Mouse (Mus musculus): Measurements from ENCODE around the gene Kif14. TPM values are rescaled to one million over a fixed set of nuclear protein-coding genes. Genes with fewer than 3 reads are reported as not detected.
"Not testable (repeated sequence)": the region's sequence is repeated elsewhere in the genome, so short reads cannot be mapped to it uniquely, and the experiment has no call there.

The Kif14 gene
- polyA plus RNA-seq, 1 experiment: not detected

GRCm38 (mm10) chr1:136456741-136457140 lies 9.4 kb upstream of the Kif14 start:
- Histone ChIP-seq H3K4me1 (ENCODE audit: control insufficient read depth, insufficient read depth, insufficient read length, low read length) (no peaks in the 10 kb centered on the region), H3K4me3 (ENCODE audit: insufficient read depth, low read depth, low read length) (no peak overlapping the region), H3K27ac (replicated peaks; ENCODE audit: low read depth, low read length) (no peak overlapping the region)

DNA sequence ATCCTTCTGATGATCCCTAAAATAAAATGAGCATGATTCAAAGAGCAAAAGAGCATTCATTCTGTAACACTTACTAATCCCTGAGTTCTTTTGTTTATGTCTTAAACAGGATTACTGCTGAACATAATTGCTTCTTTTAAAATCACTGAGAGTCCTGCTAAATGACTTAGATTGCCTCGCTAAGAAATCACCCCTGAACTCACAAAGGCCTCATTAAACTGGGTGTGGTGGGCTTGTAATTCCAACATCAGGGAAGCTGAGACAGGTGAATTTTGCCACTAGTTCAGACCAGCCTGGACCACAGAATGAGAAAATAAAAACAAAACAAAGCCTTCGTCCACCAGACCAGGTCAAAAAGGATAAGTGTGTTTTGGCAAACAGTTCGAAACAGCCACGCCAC lies 8.7 kb upstream of the Kif14 start:
- Histone ChIP-seq H3K4me1 (ENCODE audit: control insufficient read depth, insufficient read depth, insufficient read length, low read length) (no peaks in the 10 kb centered on the region; the same call in 1 of the 2 replicates), H3K4me3 (ENCODE audit: insufficient read depth, low read depth, low read length) (no peak overlapping the region), H3K27ac (replicated peaks; ENCODE audit: low read depth, low read length) (no peak overlapping the region)

DNA sequence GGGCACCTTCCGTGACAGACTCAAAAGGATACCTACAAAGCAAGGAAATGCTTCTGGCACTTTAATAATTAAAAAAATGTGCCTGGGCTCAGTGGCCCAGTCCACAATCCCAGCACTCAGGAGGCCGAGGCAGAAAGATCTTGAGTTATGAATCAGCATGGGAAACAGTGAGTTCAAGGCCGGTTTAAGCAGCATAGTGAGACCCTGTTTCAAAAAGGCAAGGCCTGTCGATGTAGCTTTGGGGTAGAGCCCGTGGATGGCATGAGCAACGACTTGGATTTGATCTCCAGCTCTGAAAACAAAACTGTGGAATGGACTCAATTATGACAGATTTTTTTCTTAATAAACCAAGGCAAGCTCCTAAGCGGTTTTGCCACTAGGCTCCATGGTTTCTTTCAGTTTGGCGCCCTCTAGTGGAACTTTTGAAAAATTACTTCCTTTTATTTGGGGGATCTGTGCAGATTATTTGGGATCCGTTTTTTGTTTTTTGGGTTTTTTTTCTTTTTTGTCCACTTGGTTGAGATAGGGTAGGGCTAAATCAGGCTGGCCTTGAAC lies 7.4 kb upstream of the Kif14 start:
- no peaks in the 10 kb centered on the region; the same call in 1 of the 2 replicates for H3K4me1 ChIP-seq (ENCODE audit: control insufficient read depth, insufficient read depth, insufficient read length, low read length)
- H3K4me3 ChIP-seq (ENCODE audit: insufficient read depth, low read depth, low read length): no peak overlapping the region
- no peak overlapping the region for H3K27ac ChIP-seq (replicated peaks; ENCODE audit: low read depth, low read length)

DNA sequence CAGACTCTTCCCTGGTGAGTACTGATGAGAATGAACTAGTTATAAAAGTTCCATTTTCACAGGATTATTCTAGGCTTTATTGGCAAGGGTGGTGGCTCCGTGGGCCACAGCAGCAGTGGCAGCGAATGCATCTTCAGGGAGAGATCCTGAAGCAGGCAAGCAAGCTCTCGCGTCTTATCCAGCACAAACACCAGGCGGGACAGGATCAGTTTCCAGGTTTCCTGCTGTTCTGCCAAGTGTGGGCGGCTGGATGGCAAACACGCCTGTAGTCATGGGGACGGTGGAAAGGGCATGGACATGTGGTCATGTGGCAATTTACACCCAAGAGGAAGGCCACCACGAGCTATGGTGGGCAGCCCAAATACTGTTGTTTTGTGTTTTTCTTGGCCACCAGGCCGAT lies 3.7 kb upstream of the Kif14 start:
- H3K4me3 ChIP-seq (ENCODE audit: insufficient read depth, low read depth, low read length): no peak overlapping the region
- no peaks in the 10 kb centered on the region; the same call in 1 of the 2 replicates for H3K4me1 ChIP-seq (ENCODE audit: control insufficient read depth, insufficient read depth, insufficient read length, low read length)
- H3K27ac ChIP-seq (replicated peaks; ENCODE audit: low read depth, low read length): no peak overlapping the region

GRCm38 (mm10) chr1:136465168-136465567 lies 975 bp upstream of the Kif14 start:
- no peaks in the 10 kb centered on the region; the same call in 1 of the 2 replicates for H3K4me1 ChIP-seq (ENCODE audit: control insufficient read depth, insufficient read depth, insufficient read length, low read length)
- no peak overlapping the region for H3K4me3 ChIP-seq (ENCODE audit: insufficient read depth, low read depth, low read length)
- no peak overlapping the region for H3K27ac ChIP-seq (replicated peaks; ENCODE audit: low read depth, low read length)

- no peak overlapping the region for H3K27ac ChIP-seq (replicated peaks; ENCODE audit: low read depth, low read length)
- no peaks in the 10 kb centered on the region for H3K4me1 ChIP-seq (ENCODE audit: control insufficient read depth, insufficient read depth, insufficient read length, low read length)
- H3K4me3 ChIP-seq (ENCODE audit: insufficient read depth, low read depth, low read length): no peak overlapping the region
Measured at GRCm38 (mm10) chr1:136469408-136469807, 3.3 kb downstream of the Kif14 start.

DNA sequence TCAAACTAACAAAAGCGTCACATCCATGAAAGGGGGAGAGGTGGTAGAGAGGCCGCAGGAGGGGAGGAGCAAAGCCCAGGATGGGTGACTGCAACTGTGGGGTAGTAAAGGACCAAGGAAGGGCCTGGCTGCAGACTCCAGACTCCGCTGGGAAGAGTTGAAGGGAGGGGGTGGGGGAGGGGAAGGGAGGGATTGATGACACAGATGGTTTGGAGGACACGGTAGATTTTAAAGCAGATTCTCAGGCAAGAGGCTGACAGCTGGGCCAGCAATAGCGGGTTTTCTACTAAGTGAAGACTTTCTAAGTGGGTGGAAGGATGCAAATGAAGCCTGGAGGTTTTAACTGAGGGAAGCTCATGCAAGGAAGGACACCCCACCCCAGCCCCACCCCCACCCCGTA lies 4.3 kb downstream of the Kif14 start:
- Histone ChIP-seq H3K4me1 (ENCODE audit: control insufficient read depth, insufficient read depth, insufficient read length, low read length) (no peaks in the 10 kb centered on the region), H3K4me3 (ENCODE audit: insufficient read depth, low read depth, low read length) (no peak overlapping the region), H3K27ac (replicated peaks; ENCODE audit: low read depth, low read length) (no peak overlapping the region)

GRCm38 (mm10) chr1:136491681-136492080 lies 25.5 kb downstream of the Kif14 start:
- H3K27ac ChIP-seq (replicated peaks; ENCODE audit: low read depth, low read length): no peak overlapping the region
- H3K4me1 ChIP-seq (ENCODE audit: control insufficient read depth, insufficient read depth, insufficient read length, low read length): peaks cover 2% of the 10 kb centered on the region; the same call in 1 of the 2 replicates
- H3K4me3 ChIP-seq (ENCODE audit: insufficient read depth, low read depth, low read length): no peak overlapping the region

- no peak overlapping the region for H3K27ac ChIP-seq (replicated peaks; ENCODE audit: low read depth, low read length)
- no peak overlapping the region for H3K4me3 ChIP-seq (ENCODE audit: insufficient read depth, low read depth, low read length)
- peaks cover 2% of the 10 kb centered on the region; the same call in 1 of the 2 replicates for H3K4me1 ChIP-seq (ENCODE audit: control insufficient read depth, insufficient read depth, insufficient read length, low read length)
Measured at GRCm38 (mm10) chr1:136492232-136492631, 26.1 kb downstream of the Kif14 start.

DNA sequence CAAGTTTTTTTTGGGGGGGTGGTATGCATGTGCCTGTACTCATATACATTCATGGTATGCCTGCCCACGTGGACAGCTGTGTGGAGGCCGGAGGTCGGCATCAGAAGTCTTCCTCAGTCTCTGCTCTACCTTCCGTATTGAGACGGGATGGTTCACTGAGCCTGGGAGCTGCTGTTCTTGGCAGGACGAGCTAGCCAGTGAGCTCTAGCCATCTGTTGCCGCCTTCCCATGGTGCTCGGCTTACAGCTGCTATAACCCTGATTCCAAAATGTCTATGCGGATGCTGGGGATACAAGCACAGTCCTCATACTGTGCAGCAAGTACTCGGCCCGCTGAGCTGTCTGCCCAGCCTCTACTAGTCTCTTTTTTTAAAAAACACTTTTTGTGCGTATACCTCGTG lies 33.2 kb downstream of the Kif14 start:
- no peak overlapping the region for H3K4me3 ChIP-seq (ENCODE audit: insufficient read depth, low read depth, low read length)
- H3K27ac ChIP-seq (replicated peaks; ENCODE audit: low read depth, low read length): no peak overlapping the region

DNA sequence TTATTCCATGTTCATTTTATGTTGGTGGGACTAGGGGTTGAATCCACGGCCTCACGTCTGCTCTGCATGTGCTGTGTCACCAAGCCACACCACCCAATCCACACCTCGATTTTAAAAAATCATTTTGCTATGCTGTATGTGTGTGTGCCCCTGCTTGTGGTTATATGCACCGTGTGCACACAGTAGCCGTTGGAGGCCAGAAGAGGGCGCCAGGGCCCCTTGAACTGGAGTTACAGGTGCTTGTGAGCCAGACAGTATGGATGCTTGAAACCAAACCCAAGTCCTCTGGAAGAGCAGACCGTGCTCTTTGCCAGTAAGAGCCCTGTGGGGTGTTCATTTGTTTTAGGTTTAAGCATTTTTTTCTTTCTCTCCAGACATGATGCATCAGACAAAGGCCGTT lies 36.8 kb downstream of the Kif14 start:
- no peaks in the 10 kb centered on the region for H3K4me1 ChIP-seq (ENCODE audit: control insufficient read depth, insufficient read depth, insufficient read length, low read length)
- H3K4me3 ChIP-seq (ENCODE audit: insufficient read depth, low read depth, low read length): no peak overlapping the region

More for the DNA sequence above, 33.2 kb downstream of the Kif14 start:
- peaks cover 2% of the 10 kb centered on the region; the same call in 1 of the 2 replicates for H3K4me1 ChIP-seq (ENCODE audit: control insufficient read depth, insufficient read depth, insufficient read length, low read length)

DNA sequence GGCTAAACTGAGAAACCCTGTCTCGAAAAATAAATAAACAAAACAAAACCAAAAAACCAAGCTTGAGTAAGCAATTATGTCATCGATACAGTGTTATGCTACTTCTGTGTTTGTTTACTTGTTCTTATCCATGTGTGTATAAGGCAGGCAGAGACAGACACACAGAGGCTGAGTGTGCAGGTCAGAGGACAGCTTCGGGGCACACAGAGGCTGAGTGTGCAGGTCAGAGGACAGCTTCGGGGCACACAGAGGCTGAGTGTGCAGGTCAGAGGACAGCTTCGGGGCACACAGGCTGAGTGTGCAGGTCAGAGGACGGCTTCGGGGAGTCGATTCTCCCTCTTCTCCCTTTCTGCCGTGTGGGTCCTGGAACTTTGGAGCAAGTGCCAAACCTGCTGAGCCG lies 40.1 kb downstream of the Kif14 start:
- H3K4me3 ChIP-seq (ENCODE audit: insufficient read depth, low read depth, low read length): not testable (repeated sequence)

More for the DNA sequence above, 36.8 kb downstream of the Kif14 start:
- no peak overlapping the region for H3K27ac ChIP-seq (replicated peaks; ENCODE audit: low read depth, low read length)

GRCm38 (mm10) chr1:136512317-136512716 lies 46.2 kb downstream of the Kif14 start:
- no peak overlapping the region for H3K27ac ChIP-seq (replicated peaks; ENCODE audit: low read depth, low read length)
- H3K4me1 ChIP-seq (ENCODE audit: control insufficient read depth, insufficient read depth, insufficient read length, low read length): no peaks in the 10 kb centered on the region
- no peak overlapping the region for H3K4me3 ChIP-seq (ENCODE audit: insufficient read depth, low read depth, low read length)

More for the DNA sequence above, 40.1 kb downstream of the Kif14 start:
- H3K4me1 ChIP-seq (ENCODE audit: control insufficient read depth, insufficient read depth, insufficient read length, low read length); H3K27ac ChIP-seq (replicated peaks; ENCODE audit: low read depth, low read length): not testable (repeated sequence)

- Histone ChIP-seq H3K4me3 (ENCODE audit: insufficient read depth, low read depth, low read length) (no peak overlapping the region), H3K4me1 (ENCODE audit: control insufficient read depth, insufficient read depth, insufficient read length, low read length) (no peaks in the 10 kb centered on the region), H3K27ac (replicated peaks; ENCODE audit: low read depth, low read length) (no peak overlapping the region)
Measured at GRCm38 (mm10) chr1:136513181-136513580, 47.0 kb downstream of the Kif14 start.

- Histone ChIP-seq H3K27ac (replicated peaks; ENCODE audit: low read depth, low read length) (no peak overlapping the region), H3K4me1 (ENCODE audit: control insufficient read depth, insufficient read depth, insufficient read length, low read length) (no peaks in the 10 kb centered on the region), H3K4me3 (ENCODE audit: insufficient read depth, low read depth, low read length) (no peak overlapping the region)
Measured at GRCm38 (mm10) chr1:136518699-136519356, 52.7 kb downstream of the Kif14 start.

DNA sequence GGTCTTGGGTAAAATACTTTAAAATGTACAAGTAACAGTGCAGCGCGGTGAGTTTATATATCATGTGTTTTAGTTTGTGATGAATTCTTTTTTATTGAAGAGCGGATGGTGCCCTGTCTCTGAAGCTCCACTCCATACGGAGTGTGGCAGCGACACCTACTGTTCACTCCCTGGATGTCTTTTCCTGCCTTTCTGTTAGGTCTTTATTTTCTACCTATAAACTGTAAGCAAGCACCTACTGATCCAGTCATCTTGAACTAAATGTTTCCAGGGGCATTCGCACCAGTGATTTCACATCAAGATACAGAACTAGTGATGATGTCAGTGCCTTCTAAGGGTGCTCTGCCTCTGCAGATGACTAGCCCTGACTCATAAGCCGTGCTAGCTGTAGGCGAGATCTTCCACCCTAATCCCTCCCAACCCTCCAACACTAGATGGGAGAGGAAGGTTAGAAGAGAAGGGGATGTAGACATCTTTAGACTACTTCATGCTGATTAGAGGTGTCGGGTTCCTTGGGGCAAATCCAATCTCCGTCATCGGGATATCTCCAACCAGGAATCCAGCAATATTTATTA lies 55.3 kb downstream of the Kif14 start:
- no peaks in the 10 kb centered on the region for H3K4me1 ChIP-seq (ENCODE audit: control insufficient read depth, insufficient read depth, insufficient read length, low read length)
- H3K4me3 ChIP-seq (ENCODE audit: insufficient read depth, low read depth, low read length): no peak overlapping the region
- H3K27ac ChIP-seq (replicated peaks; ENCODE audit: low read depth, low read length): no peak overlapping the region

Measured in brown adipose tissue, adult 24 weeks (tissue).